Mouse (Mus musculus): ENCODE data around the gene C130026I21Rik.
"Not testable (repeated sequence)": the region's sequence is repeated elsewhere in the genome, so short reads cannot be mapped to it uniquely, and the experiment has no call there.

DNA sequence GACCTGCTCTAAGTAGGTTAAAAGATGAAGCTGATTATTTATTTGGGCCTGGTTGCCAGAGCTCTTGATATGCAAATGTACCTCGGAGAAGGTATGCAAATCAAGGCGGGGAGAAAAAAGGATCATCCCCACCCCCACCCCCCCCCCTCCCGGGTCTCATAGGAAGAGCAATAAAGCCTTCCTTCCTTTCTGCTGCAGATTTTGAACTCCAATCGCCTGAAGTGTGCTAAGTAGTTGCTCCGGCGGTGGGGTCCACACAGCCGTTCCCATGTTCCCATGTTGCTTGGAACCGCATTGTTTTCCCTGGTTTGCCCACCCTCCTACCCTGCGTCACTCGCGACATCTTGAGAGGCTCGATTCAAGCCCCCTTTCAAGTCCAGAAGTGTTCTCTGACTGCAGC is 308.6 kb downstream of the C130026I21Rik start:
- not testable (repeated sequence) for TF ChIP-seq CTCF, EP300 (IDR thresholded peaks at IDR 0.05; ENCODE audit: low read depth)
